Mouse (Mus musculus): ENCODE measurements around the gene Krtap19-1.

- TF ChIP-seq CTCF (IDR thresholded peaks at IDR 0.05; ENCODE audit: control insufficient read depth, insufficient read depth, low read length) (no peak), POLR2A (IDR thresholded peaks at IDR 0.05; ENCODE audit: borderline replicate concordance, control insufficient read depth, low read depth, low read length) (no peak)
Measured at GRCm38 (mm10) chr16:88874169-88874568, 5.0 kb upstream of the Krtap19-1 start, which contains the start of gene Krtap19-2.
